Mouse (Mus musculus) gastrocnemius, postnatal 14 days (tissue): ENCODE measurements around the gene Angptl2. TPM values are rescaled to one million over a fixed set of nuclear protein-coding genes. Genes with fewer than 3 reads are reported as not detected.
"Not testable (repeated sequence)": the region's sequence is repeated elsewhere in the genome, so short reads cannot be mapped to it uniquely, and the experiment has no call there.

Experiments used
- DNase-seq: peaks from one replicate; pipeline ENCODE4 v3.0.0; 2021; ENCODE audit warnings: mixed read lengths
- intact Hi-C: fragments of 180-260 bp; cut with DNase I; formaldehyde crosslinking; loops from one replicate; pipeline ENCODE4 v1.15.1; 2025; ENCODE audit warnings: low total_unique reads
- total RNA-seq, 2 experiments: library from RNA; stranded (reverse); gene quantifications; 2 replicates each; pipeline ENCODE4 v1.2.3; 2021

Angptl2 gene
- total RNA-seq, 2 experiments from 2014 or later: 121 to 163 TPM

DNA sequence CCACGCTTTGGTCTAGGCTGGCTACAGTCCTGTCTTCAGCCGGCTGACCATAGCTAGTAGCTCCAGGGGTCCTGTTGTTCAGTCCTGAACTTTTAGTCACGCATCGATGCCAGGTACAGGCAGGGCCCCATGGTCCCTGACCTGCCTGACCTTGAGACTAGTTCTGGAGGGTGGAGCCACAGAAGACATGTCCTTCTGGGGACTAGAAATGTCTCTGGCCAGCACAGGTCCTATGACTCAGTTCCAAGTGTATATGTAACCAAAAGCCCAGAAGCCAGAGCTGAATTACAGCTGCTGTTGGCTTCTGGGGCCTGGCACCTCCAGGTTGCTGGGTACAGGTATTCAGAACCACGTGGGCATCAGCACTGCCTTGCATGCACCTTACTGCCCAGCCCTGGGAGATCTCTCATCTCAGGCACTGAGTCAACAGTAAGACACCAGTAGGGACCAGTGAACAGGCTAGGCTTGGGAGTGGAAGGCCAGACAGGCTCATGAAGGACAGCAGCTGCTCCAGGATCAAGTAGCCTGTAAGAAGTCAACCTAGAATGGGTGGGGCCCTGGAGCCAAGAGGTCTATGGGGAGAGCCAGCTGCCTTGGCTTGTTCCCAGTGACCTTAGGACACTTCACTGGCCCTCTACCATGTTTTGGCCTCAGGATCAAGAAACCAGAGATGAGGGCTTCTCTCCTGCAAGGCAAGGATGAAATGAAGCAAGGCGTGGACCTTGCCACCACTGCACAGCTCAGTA lies 26.8 kb upstream of the Angptl2 start:
- intact Hi-C loops: no loop called here

GRCm38 (mm10) chr2:33189976-33190375 lies 25.9 kb upstream of the Angptl2 start:
- no peak for DNase-seq
- intact Hi-C loops: no loop called here

More for the DNA sequence above, 26.8 kb upstream of the Angptl2 start:
- peak; percentile 77 for DNase-seq

- intact Hi-C loops: no loop called here
- no peak for DNase-seq
Observed at GRCm38 (mm10) chr2:33200368-33201068, 15.4 kb upstream of the Angptl2 start.

DNA sequence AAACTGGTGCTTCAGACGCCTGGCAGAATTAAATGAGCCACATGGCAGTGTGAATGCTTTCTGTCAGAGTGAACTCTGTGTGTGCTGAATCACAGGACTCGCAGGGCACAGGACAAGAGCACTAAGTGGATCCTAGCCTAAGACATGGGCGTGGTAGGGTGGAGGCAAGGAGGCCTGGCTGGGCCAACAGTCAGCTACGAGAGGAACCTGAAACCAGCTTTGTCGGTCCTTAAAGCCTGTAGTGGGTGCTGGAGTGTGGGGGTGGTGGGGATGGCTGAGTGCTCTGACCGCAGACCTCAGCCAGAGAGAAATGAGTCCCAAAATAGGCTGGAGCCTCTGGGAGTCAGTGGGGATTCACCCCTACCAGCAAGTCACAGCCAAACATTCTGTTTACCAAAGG lies 12.6 kb upstream of the Angptl2 start:
- intact Hi-C loops: no loop called here
- no peak for DNase-seq

DNA sequence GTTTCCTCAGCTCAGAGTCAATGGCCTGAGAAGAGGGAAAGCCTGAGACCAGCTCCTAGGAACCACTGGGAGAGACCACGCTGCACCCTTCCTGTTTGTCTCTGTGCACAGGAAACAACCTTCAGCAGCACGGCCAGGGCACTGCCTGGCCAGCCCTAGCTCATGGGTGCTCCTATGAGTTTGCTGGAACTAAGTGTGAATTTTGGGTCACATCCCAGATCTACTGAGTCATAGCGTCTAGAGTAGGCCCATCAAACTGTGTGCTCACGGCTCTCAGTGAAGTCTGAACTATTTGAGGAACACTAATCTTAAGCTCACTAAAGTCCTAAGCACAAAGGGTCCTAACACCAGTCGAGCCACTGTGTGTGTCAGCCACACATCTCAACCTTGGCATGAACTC lies 10.9 kb upstream of the Angptl2 start:
- intact Hi-C loops: no loop called here
- DNase-seq: no peak

- DNase-seq: no peak
- intact Hi-C loops: no loop called here
Observed at GRCm38 (mm10) chr2:33205939-33206525, 9.8 kb upstream of the Angptl2 start.

- DNase-seq: peak; percentile 45
- intact Hi-C loops: no loop called here
Observed at GRCm38 (mm10) chr2:33207069-33207468, 8.8 kb upstream of the Angptl2 start.

GRCm38 (mm10) chr2:33208134-33208533 lies 7.7 kb upstream of the Angptl2 start:
- no peak for DNase-seq
- intact Hi-C loops: no loop called here

- DNase-seq: no peak
- intact Hi-C loops: no loop called here
Observed at GRCm38 (mm10) chr2:33210841-33211240, 5.0 kb upstream of the Angptl2 start.

GRCm38 (mm10) chr2:33211263-33211662 lies 4.6 kb upstream of the Angptl2 start:
- intact Hi-C loops, DNase-seq: not testable (repeated sequence)

GRCm38 (mm10) chr2:33215177-33215699 lies 631 bp upstream of the Angptl2 start:
- no peak for DNase-seq
- intact Hi-C loops: no loop called here

DNA sequence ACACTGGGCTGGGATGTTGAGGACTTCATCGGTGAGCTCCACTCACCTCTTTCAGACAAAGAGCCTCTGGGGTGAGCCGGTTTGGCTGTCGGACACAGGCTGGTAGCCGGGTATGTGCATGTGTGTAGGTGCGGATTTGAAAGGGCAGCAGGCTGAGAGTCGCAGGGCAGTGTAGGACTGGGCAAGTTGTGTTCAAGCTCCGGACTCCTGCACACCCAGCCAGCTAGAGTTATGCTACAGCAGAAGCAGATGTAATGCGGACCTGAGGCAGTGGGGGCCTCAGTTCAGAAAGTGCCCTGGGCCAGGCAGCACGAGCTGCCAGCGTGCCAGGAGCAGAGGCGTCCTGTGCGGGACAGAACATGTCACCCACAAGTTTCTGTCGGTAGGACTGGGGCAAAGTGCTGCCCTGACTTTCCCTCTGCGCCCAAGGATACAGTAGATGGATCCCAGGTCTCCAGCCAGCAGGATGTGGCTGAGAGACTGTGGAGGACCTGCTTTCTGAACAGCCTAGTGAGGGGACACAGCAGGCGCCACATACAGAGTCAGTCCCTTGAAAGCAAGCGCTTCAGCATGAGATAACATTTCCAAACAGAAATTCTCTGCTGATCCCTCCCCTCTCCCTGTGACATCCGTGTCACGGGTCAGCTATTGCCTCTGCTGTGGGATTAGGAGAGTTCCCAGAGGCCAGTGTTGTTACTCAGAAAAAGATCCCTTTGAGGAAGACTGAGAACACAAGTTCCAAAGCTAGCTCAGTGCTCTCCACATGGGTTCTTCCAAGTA lies 966 bp downstream of the Angptl2 start:
- intact Hi-C loops: no loop called here
- no peak for DNase-seq

DNA sequence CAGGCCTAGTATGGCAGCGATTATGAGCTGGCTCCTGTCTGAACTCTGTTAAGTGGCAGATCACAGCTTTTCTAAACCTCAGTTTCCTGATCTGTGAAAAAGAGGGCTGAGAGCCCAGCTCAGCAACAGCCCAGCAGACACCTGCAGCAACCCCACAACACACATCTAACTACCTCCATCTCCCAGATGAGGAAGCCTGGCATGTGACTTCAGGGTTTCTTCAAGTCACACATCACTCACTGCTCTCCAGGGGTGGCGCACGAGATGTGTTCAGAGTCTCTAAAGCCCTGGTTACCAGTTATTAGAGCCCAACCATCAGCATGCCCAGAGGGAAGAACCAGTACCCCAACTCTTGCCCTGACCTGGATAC lies 1.5 kb downstream of the Angptl2 start:
- intact Hi-C loops: no loop called here
- no peak for DNase-seq

- intact Hi-C loops: loop anchor here (2.0 kb wide), 1 partner anchor 60 kb away; no protein-coding TSS in a partner anchor
- DNase-seq: no peak
Observed at GRCm38 (mm10) chr2:33218903-33219625, 3.2 kb downstream of the Angptl2 start.

GRCm38 (mm10) chr2:33219637-33220036 lies 3.8 kb downstream of the Angptl2 start:
- intact Hi-C loops: loop anchor here (2.0 kb wide), 1 partner anchor 61 kb away; no protein-coding TSS in a partner anchor
- DNase-seq: no peak

DNA sequence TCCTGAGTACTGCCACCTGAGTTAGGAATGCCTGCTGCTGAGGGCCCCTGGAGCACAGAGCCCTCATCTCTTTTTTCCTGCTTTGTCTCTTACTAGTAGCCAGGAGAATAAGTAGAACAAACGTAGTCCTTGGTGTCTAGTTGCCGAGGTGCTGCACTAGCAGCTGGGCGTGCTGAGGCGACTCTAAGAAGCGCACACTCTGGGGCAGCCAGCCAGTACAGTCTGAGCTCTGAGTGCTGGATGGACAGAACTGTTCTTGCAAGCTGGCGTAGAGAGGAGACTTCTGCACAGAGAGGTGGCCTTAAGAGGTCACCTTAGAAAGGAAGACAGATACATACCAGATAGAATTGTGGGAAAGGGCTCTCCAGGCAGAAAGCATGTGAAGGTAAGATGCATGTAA lies 4.4 kb downstream of the Angptl2 start:
- DNase-seq: peak; percentile 73

GRCm38 (mm10) chr2:33220674-33221338 lies 4.9 kb downstream of the Angptl2 start:
- intact Hi-C loops: no loop called here
- DNase-seq: no peak

More for the DNA sequence above, 4.4 kb downstream of the Angptl2 start:
- intact Hi-C loops: no loop called here

DNA sequence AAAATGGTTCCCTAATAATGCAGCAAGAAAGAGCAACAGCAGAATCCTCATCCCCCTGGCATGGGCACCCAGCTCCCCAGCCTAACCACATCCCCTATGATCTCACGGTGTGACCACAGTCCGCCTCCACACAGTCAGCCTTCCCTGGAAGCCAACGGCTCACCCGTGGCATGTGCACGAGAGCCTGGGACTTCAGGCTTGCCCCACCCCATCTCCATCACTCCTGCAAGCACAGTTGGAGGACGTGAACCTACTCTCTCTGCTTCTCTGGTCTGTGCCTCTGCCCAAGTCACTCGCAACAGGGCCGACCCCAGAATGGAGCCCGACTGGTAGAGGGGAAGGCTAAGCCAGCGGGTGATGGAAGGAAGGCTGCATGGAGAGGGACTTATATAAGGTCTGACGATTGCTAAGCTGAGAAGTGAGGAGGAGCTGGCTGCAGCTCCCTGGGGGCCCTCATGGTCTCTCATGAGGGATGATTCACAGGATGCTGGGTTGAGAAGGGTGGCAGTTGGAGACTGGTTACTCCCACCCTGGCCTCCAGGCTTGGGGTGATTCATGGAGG lies 5.6 kb downstream of the Angptl2 start:
- peak; percentile 32 for DNase-seq
- intact Hi-C loops: no loop called here
